Mouse (Mus musculus) layer of hippocampus, adult 2 months (tissue): Measurements from ENCODE around the gene Hoxb4. TPM values are rescaled to one million over a fixed set of nuclear protein-coding genes. Genes with fewer than 3 reads are reported as not detected.

ENCODE experiments used
- DNase-seq, 2 experiments: peaks; one replicate each; pipeline ENCODE4 v3.0.0; 2022; ENCODE audit warnings: low spot score in 2 of 2
- H3K27ac ChIP-seq: fragments of 200-600 bp; 2 replicates; pipeline ENCODE4 v1.8.1; 2022
- H3K4me3 ChIP-seq: fragments of 200-600 bp; 2 replicates; pipeline ENCODE4 v1.8.1; 2022; ENCODE audit warnings: mild to moderate bottlenecking
- CTCF ChIP-seq: fragments of 200-600 bp; conservative IDR thresholded peaks from 2 replicates; pipeline ENCODE4 v1.8.1; 2022; ENCODE audit warnings: antibody characterized with exemption, mild to moderate bottlenecking, moderate library complexity
- total RNA-seq, 2 experiments: library from RNA; stranded (reverse); gene quantifications; 2 replicates each; pipeline ENCODE4 v1.2.3; 2021

Gene Hoxb4
- total RNA-seq, 2 experiments from 2014 or later, result not detected

- no peak for TF ChIP-seq CTCF
- DNase-seq, result no peak
- no peak overlapping the region for H3K27ac ChIP-seq
- H3K4me3 ChIP-seq, result no peak overlapping the region
Measured at GRCm38 (mm10) chr11:96343206-96343745, 25.2 kb downstream of the Hoxb4 start.

- Histone ChIP-seq H3K27ac (no peak overlapping the region), H3K4me3 (no peak overlapping the region)
- no peak for TF ChIP-seq CTCF
- DNase-seq, result no peak
Measured at GRCm38 (mm10) chr11:96344061-96344877, 26.2 kb downstream of the Hoxb4 start.

- no peak overlapping the region for H3K27ac ChIP-seq
- H3K4me3 ChIP-seq, result no peak overlapping the region
- DNase-seq, result no peak
- no peak for TF ChIP-seq CTCF
Measured at GRCm38 (mm10) chr11:96344878-96345159, 26.8 kb downstream of the Hoxb4 start.

- H3K27ac ChIP-seq, result no peak overlapping the region
- H3K4me3 ChIP-seq, result no peak overlapping the region
- DNase-seq, result no peak
- no peak for TF ChIP-seq CTCF
Measured at GRCm38 (mm10) chr11:96345220-96345892, 27.3 kb downstream of the Hoxb4 start.

- no peak for TF ChIP-seq CTCF
- Histone ChIP-seq H3K4me3 (no peak overlapping the region), H3K27ac (no peak overlapping the region)
- no peak for DNase-seq
Measured at GRCm38 (mm10) chr11:96345893-96346806, 28.1 kb downstream of the Hoxb4 start.

- Histone ChIP-seq H3K27ac (no peak overlapping the region), H3K4me3 (no peak overlapping the region)
Measured at GRCm38 (mm10) chr11:96346916-96347520, 29.0 kb downstream of the Hoxb4 start.

GRCm38 (mm10) chr11:96347717-96348116 is 29.6 kb downstream of the Hoxb4 start:
- Histone ChIP-seq H3K27ac (no peak overlapping the region), H3K4me3 (no peak overlapping the region)
- DNase-seq, result no peak
- no peak for TF ChIP-seq CTCF

More at GRCm38 (mm10) chr11:96346916-96347520, 29.0 kb downstream of the Hoxb4 start:
- DNase-seq, result no peak
- no peak for TF ChIP-seq CTCF

GRCm38 (mm10) chr11:96348141-96348928 is 30.3 kb downstream of the Hoxb4 start:
- Histone ChIP-seq H3K27ac (no peak overlapping the region), H3K4me3 (no peak overlapping the region)
- no peak for DNase-seq
- no peak for TF ChIP-seq CTCF

- H3K4me3 ChIP-seq, result no peak overlapping the region
- DNase-seq, result no peak
- H3K27ac ChIP-seq, result no peak overlapping the region
- no peak for TF ChIP-seq CTCF
Measured at GRCm38 (mm10) chr11:96348988-96349387, 30.9 kb downstream of the Hoxb4 start.

- TF ChIP-seq CTCF, result no peak
- Histone ChIP-seq H3K4me3 (no peak overlapping the region), H3K27ac (no peak overlapping the region)
- no peak for DNase-seq
Measured at GRCm38 (mm10) chr11:96349491-96350340, 31.6 kb downstream of the Hoxb4 start.

- DNase-seq, result no peak
- H3K4me3 ChIP-seq, result no peak within 1 kb of the TSS
- no peak within 1 kb of the TSS for H3K27ac ChIP-seq
- TF ChIP-seq CTCF, result no peak
Measured at GRCm38 (mm10) chr11:96350341-96350624, 32.2 kb downstream of the Hoxb4 start, which contains the start of gene Hoxb2. Hoxb2 (plus strand) TSS chr11:96350525.
